Mouse (Mus musculus) heart, adult 2 months (tissue): ENCODE results near the gene Pitpnc1. TPM values are rescaled to one million over a fixed set of nuclear protein-coding genes. Genes with fewer than 3 reads are reported as not detected.

ENCODE experiments used
- DNase-seq, 2 experiments: peaks; one replicate each; pipeline ENCODE4 v3.0.0; 2021
- H3K27ac ChIP-seq: fragments of 200-600 bp; 2 replicates; pipeline ENCODE4 v1.8.1; 2022
- H3K27me3 ChIP-seq: fragments of 200-500 bp; 2 replicates; pipeline ENCODE4 v1.6.1; 2012; ENCODE audit warnings: mild to moderate bottlenecking, low read length, inconsistent platforms, mixed read lengths; ENCODE audit not compliant: control insufficient read depth, insufficient read depth
- H3K36me3 ChIP-seq: fragments of 200-500 bp; 2 replicates; pipeline ENCODE4 v1.6.1; 2012; ENCODE audit warnings: low read length, inconsistent platforms; ENCODE audit not compliant: control insufficient read depth, insufficient read depth
- H3K4me1 ChIP-seq: fragments of 200-500 bp; 2 replicates; pipeline ENCODE4 v1.6.1; 2011; ENCODE audit warnings: low read length; ENCODE audit not compliant: control insufficient read depth, insufficient read depth
- H3K4me3 ChIP-seq: fragments of 200-600 bp; 2 replicates; pipeline ENCODE4 v1.8.1; 2022
- H3K79me2 ChIP-seq: fragments of 200-500 bp; replicated peaks from 2 replicates; pipeline ENCODE4 v1.6.1; 2012; ENCODE audit warnings: mild to moderate bottlenecking, inconsistent platforms, low read length, moderate library complexity, mixed read lengths; ENCODE audit not compliant: control insufficient read depth, insufficient read depth
- H3K9ac ChIP-seq: fragments of 200-500 bp; 2 replicates; pipeline ENCODE4 v1.6.1; 2012; ENCODE audit warnings: low read depth, mild to moderate bottlenecking, control low read depth, inconsistent platforms, low read length, mixed read lengths
- CTCF ChIP-seq: fragments of 200-600 bp; IDR thresholded peaks from 2 replicates; pipeline ENCODE4 v1.8.1; 2022; ENCODE audit warnings: antibody characterized with exemption, mild to moderate bottlenecking, moderate library complexity
- EP300 ChIP-seq: fragments of 200-500 bp; IDR thresholded peaks from 2 replicates; pipeline ENCODE4 v1.6.1; 2011; ENCODE audit warnings: low read depth, low read length, control low read depth; ENCODE audit not compliant: insufficient read depth
- POLR2A ChIP-seq: fragments of 200-500 bp; IDR thresholded peaks from 2 replicates; pipeline ENCODE4 v1.6.1; 2011; ENCODE audit warnings: mild to moderate bottlenecking, low read depth, low read length, control low read depth; ENCODE audit not compliant: insufficient read depth
- WGBS: fragments of 180-500 bp; shearing (Covaris S2); methylation state at CpG from one replicate; pipeline ENCODE4 v1.1.7; 2018; 5-methylcytosine and 5-hydroxymethylcytosine counted together
- intact Hi-C: fragments of 180-260 bp; cut with DNase I; formaldehyde crosslinking; loops from one replicate; pipeline ENCODE4 v1.15.1; 2025
- polyA plus RNA-seq: library from polyadenylated mRNA; depleted of rRNA; stranded (reverse); fragments of >200 nt; gene quantifications from 2 replicates; pipeline ENCODE4 v1.2.3, GENCODE M21; 2012
- total RNA-seq, 2 experiments: library from RNA; stranded (reverse); gene quantifications; 2 replicates each; pipeline ENCODE4 v1.2.3; 2021

Pitpnc1 gene
- total and polyA plus RNA-seq, 3 experiments = 22.7 to 68.1 (median 66.4) TPM

- H3K4me3 ChIP-seq = no peak overlapping the region
- peaks cover 3% of the 10 kb centered on the region; the same call in 1 of the 2 replicates for H3K79me2 ChIP-seq
- 73% methylated on average over 10 of the region's 10 CpGs for WGBS
- no peaks in the 10 kb centered on the region for H3K27me3 ChIP-seq
- no peaks in the 10 kb centered on the region for H3K36me3 ChIP-seq
- no peak for DNase-seq
- H3K27ac ChIP-seq = no peak overlapping the region
- no peak overlapping the region for H3K9ac ChIP-seq
- intact Hi-C loops = no loop called here
- TF ChIP-seq CTCF = no peak
- TF ChIP-seq POLR2A = no peak
- TF ChIP-seq EP300 = no peak
- no peaks in the 10 kb centered on the region; the same call in 1 of the 2 replicates for H3K4me1 ChIP-seq
Measured at GRCm38 (mm10) chr11:107397326-107397998, 73.0 kb downstream of the Pitpnc1 start.

GRCm38 (mm10) chr11:107394245-107394644 lies 76.3 kb downstream of the Pitpnc1 start:
- H3K4me3 ChIP-seq = no peak overlapping the region
- no peak overlapping the region for H3K9ac ChIP-seq
- no peak for TF ChIP-seq POLR2A
- TF ChIP-seq EP300 = no peak
- TF ChIP-seq CTCF = no peak
- no peaks in the 10 kb centered on the region; the same call in 1 of the 2 replicates for H3K4me1 ChIP-seq
- intact Hi-C loops = no loop called here
- no peak overlapping the region for H3K27ac ChIP-seq
- no peaks in the 10 kb centered on the region for H3K36me3 ChIP-seq
- DNase-seq = no peak
- H3K79me2 ChIP-seq = 0 out of 2 replicates have a peak, but pooled peaks cover 3% of the 10 kb centered on the region
- WGBS = 69% methylated on average over 3 of the region's 3 CpGs
- H3K27me3 ChIP-seq = no peaks in the 10 kb centered on the region

- 0 out of 2 replicates have a peak, but pooled peaks cover 3% of the 10 kb centered on the region for H3K79me2 ChIP-seq
- TF ChIP-seq EP300 (no peak), CTCF (no peak), POLR2A (no peak)
- no peak overlapping the region for H3K4me3 ChIP-seq
- no peaks in the 10 kb centered on the region for H3K27me3 ChIP-seq
- no peaks in the 10 kb centered on the region for H3K36me3 ChIP-seq
- no peak overlapping the region for H3K27ac ChIP-seq
- WGBS = 74% methylated on average over 12 of the region's 12 CpGs
- H3K9ac ChIP-seq = no peak overlapping the region
- intact Hi-C loops = no loop called here
- H3K4me1 ChIP-seq = no peaks in the 10 kb centered on the region; the same call in 1 of the 2 replicates
- no peak for DNase-seq
Measured at GRCm38 (mm10) chr11:107393828-107394165, 76.7 kb downstream of the Pitpnc1 start.

DNA sequence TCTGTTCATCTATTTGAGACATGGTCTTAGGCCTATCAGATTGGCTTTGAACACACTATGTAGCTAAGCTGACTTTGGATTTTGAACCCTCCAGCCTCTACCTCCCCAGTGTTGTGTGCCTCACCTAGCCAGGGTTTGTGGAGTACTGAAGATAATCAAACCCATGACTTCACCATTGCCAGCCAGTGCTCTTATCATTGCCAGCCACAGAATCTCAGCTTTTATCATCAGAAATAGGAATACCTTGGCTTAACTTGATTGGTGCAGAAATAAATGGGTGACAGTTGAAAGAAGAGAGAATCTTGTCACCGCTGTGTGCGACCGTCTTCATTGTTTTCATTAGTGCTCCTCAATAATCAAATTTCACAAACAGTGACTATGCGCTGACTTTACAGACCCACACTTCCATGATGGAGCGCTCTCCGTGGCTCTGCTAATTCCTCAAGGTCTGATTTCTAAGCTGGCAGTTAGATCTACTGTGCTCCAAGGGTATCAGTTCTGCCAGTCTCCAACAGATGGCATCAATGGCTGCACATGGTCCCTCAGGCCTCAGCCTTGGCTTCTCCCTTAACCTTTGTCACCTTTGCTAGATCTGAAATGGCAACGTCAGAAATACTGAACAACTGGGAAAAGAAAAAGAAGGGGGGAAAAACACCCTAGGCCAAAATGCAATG lies 77.2 kb downstream of the Pitpnc1 start:
- no peak overlapping the region for H3K27ac ChIP-seq
- no peak for DNase-seq
- no peaks in the 10 kb centered on the region for H3K36me3 ChIP-seq
- H3K27me3 ChIP-seq = no peaks in the 10 kb centered on the region
- TF ChIP-seq CTCF (peak; percentile 63), EP300 (no peak), POLR2A (no peak)
- intact Hi-C loops = no loop called here
- H3K4me3 ChIP-seq = no peak overlapping the region
- H3K79me2 ChIP-seq = 0 out of 2 replicates have a peak, but pooled peaks cover 3% of the 10 kb centered on the region
- no peak overlapping the region for H3K9ac ChIP-seq
- no peaks in the 10 kb centered on the region; the same call in 1 of the 2 replicates for H3K4me1 ChIP-seq
- WGBS = 83% methylated on average over 7 of the region's 7 CpGs

DNA sequence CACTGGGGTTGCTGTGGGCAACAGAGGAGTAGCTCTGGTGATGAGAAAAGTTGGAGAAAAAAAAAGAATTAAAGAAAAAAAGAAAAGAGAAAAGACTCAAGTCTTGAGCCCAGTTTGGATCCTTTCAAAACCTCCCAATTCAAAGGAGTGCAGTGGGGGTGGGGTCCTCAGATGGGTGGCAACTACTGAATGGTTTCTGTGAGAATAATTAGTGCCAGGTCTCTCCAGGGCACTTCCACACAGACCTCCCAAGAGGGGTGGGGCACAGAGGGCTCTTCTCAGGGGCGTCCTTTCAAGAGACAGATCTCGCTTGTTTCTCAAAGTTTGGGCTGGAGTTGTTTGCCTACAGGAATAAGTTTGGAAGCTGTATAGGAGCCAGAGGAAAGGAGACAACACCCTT lies 80.0 kb downstream of the Pitpnc1 start:
- no peak for DNase-seq
- H3K27me3 ChIP-seq = no peaks in the 10 kb centered on the region
- H3K36me3 ChIP-seq = no peaks in the 10 kb centered on the region
- 83% methylated on average over 2 of the region's 2 CpGs for WGBS
- intact Hi-C loops = no loop called here
- peaks cover 4% of the 10 kb centered on the region for H3K79me2 ChIP-seq
- no peak overlapping the region for H3K27ac ChIP-seq
- TF ChIP-seq POLR2A (no peak), EP300 (no peak), CTCF (no peak)
- H3K4me3 ChIP-seq = no peak overlapping the region
- no peak overlapping the region for H3K9ac ChIP-seq
- peaks cover 3% of the 10 kb centered on the region for H3K4me1 ChIP-seq

DNA sequence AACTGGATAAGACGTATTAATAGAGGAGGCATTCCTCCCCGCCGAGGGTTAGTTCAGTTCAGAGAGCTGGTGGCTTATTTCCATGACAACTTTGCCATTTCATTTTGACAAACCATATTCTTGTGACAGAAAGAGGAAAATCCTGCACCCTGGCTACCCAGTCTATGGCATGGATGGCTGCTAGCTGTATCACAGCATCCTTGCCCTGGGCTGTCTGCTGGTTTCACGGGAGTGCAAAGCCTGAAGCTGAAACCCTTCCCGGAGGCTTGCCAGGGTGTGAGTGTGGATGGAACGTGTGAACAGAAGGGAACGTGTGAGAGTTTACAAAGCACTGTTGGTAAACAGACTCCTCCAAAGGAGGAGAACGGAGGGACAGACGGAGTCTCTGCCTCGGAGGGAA lies 80.5 kb downstream of the Pitpnc1 start:
- WGBS = 83% methylated on average over 10 of the region's 10 CpGs
- TF ChIP-seq CTCF (no peak), EP300 (no peak), POLR2A (no peak)
- intact Hi-C loops = no loop called here
- Histone ChIP-seq H3K4me1 (peaks cover 3% of the 10 kb centered on the region), H3K27ac (no peak overlapping the region), H3K9ac (no peak overlapping the region), H3K79me2 (peaks cover 5% of the 10 kb centered on the region), H3K4me3 (no peak overlapping the region), H3K27me3 (no peaks in the 10 kb centered on the region), H3K36me3 (no peaks in the 10 kb centered on the region)
- DNase-seq = no peak
